Mouse (Mus musculus): Measurements from ENCODE around the gene Cfd.

- TF ChIP-seq CTCF (IDR thresholded peaks at IDR 0.05) (no peak), POLR2A (IDR thresholded peaks at IDR 0.05; ENCODE audit: insufficient read depth, low read depth, low read length) (no peak)
Measured at GRCm38 (mm10) chr10:79914948-79915596, 24.4 kb downstream of the Cfd start.

Measured in heart, adult 2 months (tissue).